Mouse (Mus musculus): ENCODE measurements around the gene L3mbtl4. TPM values are rescaled to one million over a fixed set of nuclear protein-coding genes. Genes with fewer than 3 reads are reported as not detected.
A peak's percentile ranks its signal among the peaks of the same experiment; 100 is the strongest.

L3mbtl4 gene
- polyA plus RNA-seq, 1 experiment from 2014 or later: 6.5 TPM

DNA sequence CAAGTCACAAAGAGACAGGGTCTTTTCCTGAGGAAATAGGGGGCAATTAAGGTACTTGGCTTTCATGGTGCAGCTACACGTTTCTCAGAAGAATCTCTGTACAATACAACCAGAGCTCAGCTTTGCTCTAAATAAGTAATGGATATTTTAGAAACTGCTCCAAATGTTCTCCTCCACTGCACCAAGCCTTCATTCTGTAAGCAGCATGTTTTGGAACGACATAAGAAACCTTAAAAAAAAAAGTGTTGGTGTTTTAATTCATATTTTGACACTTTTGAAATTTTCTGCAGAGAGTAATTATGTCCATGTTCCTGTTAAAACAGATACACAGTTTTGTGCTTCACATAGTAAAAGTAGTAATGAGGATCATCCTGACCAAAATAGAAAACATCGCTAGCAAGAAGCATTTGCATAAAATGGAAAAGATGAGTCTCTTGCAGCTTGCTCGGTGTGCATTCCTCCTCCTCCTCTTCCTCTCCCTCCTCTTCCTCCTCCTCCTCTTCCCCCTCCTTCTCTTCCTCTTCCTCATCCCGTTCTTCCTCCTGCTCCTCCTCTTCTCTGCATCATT is 369.0 kb downstream of the L3mbtl4 start:
- Histone ChIP-seq H3K27me3 (ENCODE audit: control insufficient read depth, insufficient read depth, low read depth, low read length) (no peaks in the 10 kb centered on the region), H3K4me1 (ENCODE audit: control insufficient read depth, insufficient read depth, low read length) (no peaks in the 10 kb centered on the region), H3K4me3 (ENCODE audit: low read depth, low read length) (no peak overlapping the region), H3K27ac (ENCODE audit: low read length) (no peak overlapping the region), H3K9ac (ENCODE audit: low read depth, low read length) (no peak overlapping the region), H3K36me3 (ENCODE audit: control insufficient read depth, insufficient read depth, low read length) (no peaks in the 10 kb centered on the region), H3K9me3 (replicated peaks; ENCODE audit: control insufficient read depth, low read length, poor library complexity, severe bottlenecking) (no peaks in the 10 kb centered on the region), H3K4me2 (ENCODE audit: low read length) (no peak overlapping the region)
- WGBS: 77% methylated on average over 5 of the region's 5 CpGs
- no peak for ATAC-seq

DNA sequence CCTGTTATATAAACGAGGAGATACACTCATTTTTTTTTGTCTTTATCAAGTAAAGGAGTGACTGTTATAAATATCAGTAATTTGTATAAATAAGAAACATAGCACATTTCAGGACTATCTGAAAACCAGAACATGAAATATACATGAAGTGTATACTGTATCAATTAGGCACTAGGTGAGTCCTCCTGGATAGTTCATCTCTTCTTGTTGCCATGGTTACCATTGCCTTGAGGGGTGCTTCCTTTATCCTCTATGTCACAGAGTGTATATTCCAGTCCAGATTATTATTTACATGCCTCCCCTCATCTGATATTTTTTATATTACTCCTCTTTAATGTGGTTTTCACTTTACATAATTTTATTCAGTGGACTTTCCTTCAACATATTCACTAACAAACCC is 392.9 kb downstream of the L3mbtl4 start:
- no peak overlapping the region for H3K4me3 ChIP-seq (ENCODE audit: low read depth, low read length)
- H3K9ac ChIP-seq (ENCODE audit: low read depth, low read length): no peak overlapping the region
- H3K27me3 ChIP-seq (ENCODE audit: control insufficient read depth, insufficient read depth, low read depth, low read length): no peaks in the 10 kb centered on the region
- H3K4me1 ChIP-seq (ENCODE audit: control insufficient read depth, insufficient read depth, low read length): no peaks in the 10 kb centered on the region
- no peaks in the 10 kb centered on the region for H3K9me3 ChIP-seq (replicated peaks; ENCODE audit: control insufficient read depth, low read length, poor library complexity, severe bottlenecking)
- WGBS: 61% methylated on average over 1 of the region's 1 CpGs
- H3K4me2 ChIP-seq (ENCODE audit: low read length): no peak overlapping the region
- ATAC-seq: peak; percentile 79; the same call in 1 of the 2 replicates
- H3K36me3 ChIP-seq (ENCODE audit: control insufficient read depth, insufficient read depth, low read length): no peaks in the 10 kb centered on the region
- no peak overlapping the region for H3K27ac ChIP-seq (ENCODE audit: low read length)

DNA sequence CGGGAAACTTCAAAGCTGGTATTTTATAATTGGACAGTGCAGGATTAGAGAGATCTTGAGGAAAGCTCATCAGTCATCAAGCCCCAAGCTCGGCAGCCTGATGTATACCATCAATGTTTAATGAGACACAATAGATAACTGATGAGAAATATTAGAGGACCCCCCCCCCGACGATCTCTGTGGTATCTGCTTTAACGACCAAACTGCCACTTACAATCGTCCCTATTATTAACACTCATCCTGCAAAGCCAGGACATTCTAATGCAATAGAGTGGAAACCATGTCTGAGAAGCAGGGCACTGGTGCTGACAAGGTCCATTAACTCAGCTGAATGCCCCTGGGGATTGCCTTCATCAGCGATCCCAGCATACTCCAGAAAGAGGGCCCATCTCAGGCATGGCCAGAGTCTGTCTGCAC is 398.5 kb downstream of the L3mbtl4 start:
- Histone ChIP-seq H3K27ac (ENCODE audit: low read length) (no peak overlapping the region), H3K9ac (ENCODE audit: low read depth, low read length) (no peak overlapping the region), H3K9me3 (replicated peaks; ENCODE audit: control insufficient read depth, low read length, poor library complexity, severe bottlenecking) (no peaks in the 10 kb centered on the region), H3K36me3 (ENCODE audit: control insufficient read depth, insufficient read depth, low read length) (no peaks in the 10 kb centered on the region), H3K4me2 (ENCODE audit: low read length) (no peak overlapping the region), H3K4me3 (ENCODE audit: low read depth, low read length) (no peak overlapping the region), H3K4me1 (ENCODE audit: control insufficient read depth, insufficient read depth, low read length) (no peaks in the 10 kb centered on the region), H3K27me3 (ENCODE audit: control insufficient read depth, insufficient read depth, low read depth, low read length) (no peaks in the 10 kb centered on the region)
- peak; percentile 56; the same call in 1 of the 2 replicates for ATAC-seq
- WGBS: 35% methylated on average over 7 of the region's 7 CpGs

DNA sequence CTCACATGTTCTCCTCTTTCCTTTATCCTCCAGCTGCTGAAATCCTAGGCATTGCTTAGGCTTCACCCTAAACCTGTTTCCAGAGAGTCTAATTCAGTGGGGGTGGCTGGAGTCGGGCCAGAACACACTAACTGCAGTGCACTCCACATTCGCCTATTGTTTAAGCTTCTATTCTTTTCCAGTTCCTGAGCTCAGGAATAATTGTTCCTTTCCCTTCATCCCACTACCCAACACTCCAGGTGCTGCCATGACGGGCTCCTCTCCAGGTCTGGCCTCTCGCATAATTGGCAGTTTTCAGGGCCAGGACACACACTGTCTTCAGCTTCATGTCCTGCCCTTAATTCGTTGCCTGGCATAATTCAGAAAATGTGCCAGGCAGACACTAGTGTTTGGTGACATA is 437.1 kb downstream of the L3mbtl4 start:
- no peak overlapping the region for H3K27ac ChIP-seq (ENCODE audit: low read length)
- H3K9ac ChIP-seq (ENCODE audit: low read depth, low read length): no peak overlapping the region
- H3K4me2 ChIP-seq (ENCODE audit: low read length): no peak overlapping the region
- no peaks in the 10 kb centered on the region for H3K36me3 ChIP-seq (ENCODE audit: control insufficient read depth, insufficient read depth, low read length)
- no peak overlapping the region for H3K4me3 ChIP-seq (ENCODE audit: low read depth, low read length)
- H3K4me1 ChIP-seq (ENCODE audit: control insufficient read depth, insufficient read depth, low read length): no peaks in the 10 kb centered on the region
- no peaks in the 10 kb centered on the region for H3K27me3 ChIP-seq (ENCODE audit: control insufficient read depth, insufficient read depth, low read depth, low read length)
- no peak for ATAC-seq
- 68% methylated on average over 5 of the region's 5 CpGs for WGBS
- no peaks in the 10 kb centered on the region for H3K9me3 ChIP-seq (replicated peaks; ENCODE audit: control insufficient read depth, low read length, poor library complexity, severe bottlenecking)

DNA sequence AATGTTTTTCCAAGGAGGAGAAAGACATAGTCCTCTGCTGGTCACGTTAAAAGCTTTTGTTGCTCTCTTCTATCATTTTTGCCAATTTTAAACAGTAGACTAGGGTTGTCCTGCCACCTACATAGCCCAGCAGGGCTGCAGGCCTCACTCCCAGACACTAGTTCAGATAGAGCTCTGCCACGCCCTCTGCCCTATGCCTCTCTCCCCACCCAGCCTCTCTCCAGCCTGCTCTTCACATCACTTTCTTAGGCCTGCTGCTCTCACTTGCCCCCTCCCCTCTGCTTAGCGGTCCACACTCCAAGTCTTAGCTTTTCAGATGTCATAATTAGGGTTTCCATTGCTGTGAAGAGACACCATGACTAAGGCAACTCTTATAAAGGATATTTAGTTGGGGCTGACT is 437.8 kb downstream of the L3mbtl4 start:
- no peak overlapping the region for H3K4me3 ChIP-seq (ENCODE audit: low read depth, low read length)
- H3K4me2 ChIP-seq (ENCODE audit: low read length): no peak overlapping the region
- H3K9me3 ChIP-seq (replicated peaks; ENCODE audit: control insufficient read depth, low read length, poor library complexity, severe bottlenecking): no peaks in the 10 kb centered on the region
- no peak overlapping the region for H3K27ac ChIP-seq (ENCODE audit: low read length)
- no peak overlapping the region for H3K9ac ChIP-seq (ENCODE audit: low read depth, low read length)
- no peaks in the 10 kb centered on the region for H3K4me1 ChIP-seq (ENCODE audit: control insufficient read depth, insufficient read depth, low read length)
- no peaks in the 10 kb centered on the region for H3K36me3 ChIP-seq (ENCODE audit: control insufficient read depth, insufficient read depth, low read length)
- WGBS: 80% methylated on average over 3 of the region's 3 CpGs
- ATAC-seq: no peak
- no peaks in the 10 kb centered on the region for H3K27me3 ChIP-seq (ENCODE audit: control insufficient read depth, insufficient read depth, low read depth, low read length)

DNA sequence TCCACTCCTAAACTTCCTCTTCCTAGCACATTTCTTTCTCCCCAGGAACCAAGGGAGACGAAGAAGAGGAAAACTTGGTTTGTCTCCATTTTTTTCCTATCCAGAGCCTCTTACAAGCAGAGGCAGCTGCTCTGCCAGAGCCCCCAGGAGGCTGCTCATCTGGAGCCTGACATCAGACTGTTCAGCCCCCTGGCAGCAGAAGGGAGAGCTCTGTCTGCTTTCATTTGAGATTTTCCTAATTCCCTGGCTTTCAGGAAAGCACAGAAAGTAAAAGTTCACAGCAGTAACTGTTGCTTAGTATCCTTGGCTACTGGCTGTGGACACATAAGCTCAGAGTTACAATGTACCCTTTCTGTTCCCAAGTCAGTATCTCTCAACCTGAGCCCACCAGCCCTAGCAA is 474.7 kb downstream of the L3mbtl4 start:
- Histone ChIP-seq H3K9me3 (replicated peaks; ENCODE audit: control insufficient read depth, low read length, poor library complexity, severe bottlenecking) (no peaks in the 10 kb centered on the region), H3K4me1 (ENCODE audit: control insufficient read depth, insufficient read depth, low read length) (no peaks in the 10 kb centered on the region), H3K4me2 (ENCODE audit: low read length) (no peak overlapping the region), H3K4me3 (ENCODE audit: low read depth, low read length) (no peak overlapping the region), H3K27me3 (ENCODE audit: control insufficient read depth, insufficient read depth, low read depth, low read length) (no peaks in the 10 kb centered on the region), H3K36me3 (ENCODE audit: control insufficient read depth, insufficient read depth, low read length) (no peaks in the 10 kb centered on the region), H3K9ac (ENCODE audit: low read depth, low read length) (no peak overlapping the region), H3K27ac (ENCODE audit: low read length) (no peak overlapping the region)
- WGBS: 42% methylated on average over 1 of the region's 1 CpGs
- ATAC-seq: no peak

DNA sequence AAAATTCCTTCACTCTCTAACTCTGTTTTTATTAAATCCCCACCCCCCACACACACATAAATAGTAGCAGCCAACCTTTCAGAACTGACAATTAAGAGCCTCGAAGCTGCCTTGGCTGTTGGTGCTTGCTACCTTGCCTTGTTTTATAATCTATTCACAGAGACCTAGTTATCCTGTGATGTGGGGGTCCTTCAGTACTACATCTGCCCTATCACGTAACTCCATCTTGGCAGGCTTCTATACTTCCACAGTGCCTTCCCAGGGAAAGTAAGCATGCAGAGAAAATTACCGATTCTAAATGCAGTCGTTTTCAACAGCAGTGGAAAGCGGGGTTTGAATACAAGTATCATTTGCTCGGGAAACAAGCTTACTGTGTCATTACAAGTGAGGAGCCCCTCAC is 476.9 kb downstream of the L3mbtl4 start:
- Histone ChIP-seq H3K27me3 (ENCODE audit: control insufficient read depth, insufficient read depth, low read depth, low read length) (no peaks in the 10 kb centered on the region), H3K9me3 (replicated peaks; ENCODE audit: control insufficient read depth, low read length, poor library complexity, severe bottlenecking) (no peaks in the 10 kb centered on the region), H3K9ac (ENCODE audit: low read depth, low read length) (no peak overlapping the region), H3K27ac (ENCODE audit: low read length) (no peak overlapping the region), H3K4me1 (ENCODE audit: control insufficient read depth, insufficient read depth, low read length) (no peaks in the 10 kb centered on the region), H3K4me2 (ENCODE audit: low read length) (no peak overlapping the region), H3K4me3 (ENCODE audit: low read depth, low read length) (no peak overlapping the region), H3K36me3 (ENCODE audit: control insufficient read depth, insufficient read depth, low read length) (no peaks in the 10 kb centered on the region)
- ATAC-seq: no peak
- 61% methylated on average over 6 of the region's 6 CpGs for WGBS

DNA sequence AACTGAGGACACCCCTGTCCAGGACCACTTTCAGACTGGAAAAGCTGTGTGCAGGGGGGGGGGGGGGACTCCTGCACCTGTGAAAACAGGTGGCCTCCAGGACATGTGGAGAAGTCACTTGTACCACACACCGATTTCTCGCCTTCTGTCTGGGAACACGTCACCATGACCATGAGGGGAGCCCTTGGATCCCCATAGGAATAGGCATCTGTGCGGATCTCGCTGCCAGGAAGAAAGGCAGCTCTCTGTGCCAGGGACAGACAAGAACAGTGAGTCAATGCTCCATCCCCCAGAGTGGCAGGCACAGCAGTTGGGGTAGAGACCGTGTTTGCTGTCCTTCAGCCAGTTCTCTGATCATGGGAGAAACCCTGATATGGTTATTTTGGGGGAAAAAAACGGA is 479.5 kb downstream of the L3mbtl4 start:
- no peaks in the 10 kb centered on the region for H3K27me3 ChIP-seq (ENCODE audit: control insufficient read depth, insufficient read depth, low read depth, low read length)
- no peaks in the 10 kb centered on the region for H3K4me1 ChIP-seq (ENCODE audit: control insufficient read depth, insufficient read depth, low read length)
- ATAC-seq: no peak
- no peak overlapping the region; the same call in 1 of the 2 replicates for H3K27ac ChIP-seq (ENCODE audit: low read length)
- H3K36me3 ChIP-seq (ENCODE audit: control insufficient read depth, insufficient read depth, low read length): no peaks in the 10 kb centered on the region
- 74% methylated on average over 7 of the region's 7 CpGs for WGBS
- no peaks in the 10 kb centered on the region for H3K9me3 ChIP-seq (replicated peaks; ENCODE audit: control insufficient read depth, low read length, poor library complexity, severe bottlenecking)
- no peak overlapping the region for H3K4me3 ChIP-seq (ENCODE audit: low read depth, low read length)
- H3K9ac ChIP-seq (ENCODE audit: low read depth, low read length): no peak overlapping the region
- H3K4me2 ChIP-seq (ENCODE audit: low read length): no peak overlapping the region

DNA sequence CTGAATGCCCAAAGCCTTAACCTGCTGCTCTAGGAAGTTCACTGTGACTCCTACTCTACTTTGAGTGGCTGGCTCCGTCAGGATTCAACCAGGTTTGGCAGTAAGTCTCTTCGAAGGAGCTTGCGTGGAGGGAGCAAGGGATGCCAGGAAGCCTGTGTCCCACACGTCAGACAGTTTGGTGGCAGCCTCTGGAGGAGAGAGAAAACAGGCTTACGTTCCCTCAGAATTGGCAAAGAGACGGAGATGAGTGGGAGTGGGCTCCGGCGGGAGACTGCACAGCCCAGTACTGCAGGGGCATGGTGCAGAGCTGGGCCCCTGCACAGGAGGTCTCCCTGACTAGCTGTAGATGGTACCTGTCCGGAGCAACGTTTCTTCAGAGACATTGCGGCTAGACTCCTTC is 481.2 kb downstream of the L3mbtl4 start:
- Histone ChIP-seq H3K27ac (ENCODE audit: low read length) (no peak overlapping the region), H3K36me3 (ENCODE audit: control insufficient read depth, insufficient read depth, low read length) (no peaks in the 10 kb centered on the region), H3K4me3 (ENCODE audit: low read depth, low read length) (no peak overlapping the region), H3K9me3 (replicated peaks; ENCODE audit: control insufficient read depth, low read length, poor library complexity, severe bottlenecking) (no peaks in the 10 kb centered on the region), H3K4me2 (ENCODE audit: low read length) (no peak overlapping the region), H3K4me1 (ENCODE audit: control insufficient read depth, insufficient read depth, low read length) (no peaks in the 10 kb centered on the region), H3K9ac (ENCODE audit: low read depth, low read length) (no peak overlapping the region), H3K27me3 (ENCODE audit: control insufficient read depth, insufficient read depth, low read depth, low read length) (no peaks in the 10 kb centered on the region)
- 92% methylated on average over 11 of the region's 11 CpGs for WGBS
- no peak for ATAC-seq

Data from midbrain, embryonic 16.5 days (tissue).